Mouse (Mus musculus) myocyte (in vitro differentiated cells): ENCODE results near the gene Sdr39u1. TPM values are rescaled to one million over a fixed set of nuclear protein-coding genes. Genes with fewer than 3 reads are reported as not detected.

ENCODE experiments used
- H3K27me3 ChIP-seq: one replicate; pipeline ENCODE4 v1.6.1; 2011; ENCODE audit not compliant: control insufficient read depth, insufficient read depth, insufficient read length
- H3K36me3 ChIP-seq: one replicate; pipeline ENCODE4 v1.6.1; 2011; ENCODE audit not compliant: control insufficient read depth, insufficient read depth
- H3K4me2 ChIP-seq: one replicate; pipeline ENCODE4 v1.6.1; 2011; ENCODE audit warnings: low read depth, control low read depth
- H3K4me3 ChIP-seq: one replicate; pipeline ENCODE4 v1.5.1; 2011; ENCODE audit warnings: mild to moderate bottlenecking, control low read depth, moderate library complexity
- H3K79me2 ChIP-seq: one replicate; pipeline ENCODE4 v1.6.1; 2011; ENCODE audit not compliant: control insufficient read depth, insufficient read depth
- H3ac ChIP-seq: one replicate; pipeline ENCODE4 v1.6.1; 2011; ENCODE audit not compliant: control insufficient read depth, insufficient read length
- CEBPB ChIP-seq: IDR thresholded peaks from 2 replicates; pipeline ENCODE4 v1.6.1; 2011; ENCODE audit warnings: mild to moderate bottlenecking, moderate library complexity; ENCODE audit not compliant: poor library complexity, insufficient read depth, severe bottlenecking
- E2F4 ChIP-seq: IDR thresholded peaks from one replicate; pipeline ENCODE4 v1.6.1; 2011; ENCODE audit warnings: mild to moderate bottlenecking, control low read depth, moderate library complexity; ENCODE audit not compliant: insufficient read depth
- MAX ChIP-seq: IDR thresholded peaks from one replicate; pipeline ENCODE4 v1.6.1; 2011; ENCODE audit warnings: low read depth, mild to moderate bottlenecking, control low read depth
- MYOD1 ChIP-seq, 3 experiments: IDR thresholded peaks; one replicate each; pipeline ENCODE4 v1.6.1; 2011; ENCODE audit warnings: control low read depth in 2 of 3, low read depth in 2 of 3, mild to moderate bottlenecking in 2 of 3, moderate library complexity in 1 of 3; ENCODE audit not compliant: insufficient read length in 2 of 3, control insufficient read depth in 1 of 3
- MYOG ChIP-seq, 3 experiments: IDR thresholded peaks; one replicate each; pipeline ENCODE4 v1.6.1; 2011; ENCODE audit warnings: control low read depth in 2 of 3, low read depth in 2 of 3, mild to moderate bottlenecking in 2 of 3; ENCODE audit not compliant: insufficient read length in 2 of 3, control insufficient read depth in 1 of 3, insufficient read depth in 1 of 3
- POLR2A ChIP-seq: IDR thresholded peaks from one replicate; pipeline ENCODE4 v1.6.1; 2011; ENCODE audit warnings: low read depth, mild to moderate bottlenecking, control low read depth, moderate library complexity; ENCODE audit not compliant: insufficient read length
- POLR2AphosphoS2 ChIP-seq: IDR thresholded peaks from one replicate; pipeline ENCODE4 v1.6.1; 2011; ENCODE audit warnings: low read depth, control low read depth; ENCODE audit not compliant: insufficient read length
- REST ChIP-seq: IDR thresholded peaks from one replicate; pipeline ENCODE4 v1.6.1; 2011; ENCODE audit warnings: mild to moderate bottlenecking, control low read depth, moderate library complexity; ENCODE audit not compliant: insufficient read depth, insufficient read length
- SRF ChIP-seq: IDR thresholded peaks from one replicate; pipeline ENCODE4 v1.6.1; 2011; ENCODE audit warnings: low read depth; ENCODE audit not compliant: control insufficient read depth, insufficient read length
- TCF12 ChIP-seq: IDR thresholded peaks from one replicate; pipeline ENCODE4 v1.6.1; 2011; ENCODE audit warnings: mild to moderate bottlenecking, control low read depth; ENCODE audit not compliant: poor library complexity, insufficient read depth, severe bottlenecking
- TCF3 ChIP-seq: IDR thresholded peaks from one replicate; pipeline ENCODE4 v1.6.1; 2011; ENCODE audit warnings: low read depth, control low read depth; ENCODE audit not compliant: insufficient read length
- USF1 ChIP-seq: IDR thresholded peaks from one replicate; pipeline ENCODE4 v1.6.1; 2011; ENCODE audit warnings: low read depth, mild to moderate bottlenecking, control low read depth, moderate library complexity
- polyA plus RNA-seq: library from polyadenylated mRNA; unstranded; fragments of >200 nt; fragmentation: generic; extraction: Trizol; gene quantifications from one replicate; pipeline ENCODE4 v1.2.1, GENCODE M21; 2012; ENCODE audit warnings: missing spikeins

Sdr39u1 gene
- polyA plus RNA-seq, 1 experiment, result 2.4 TPM

DNA sequence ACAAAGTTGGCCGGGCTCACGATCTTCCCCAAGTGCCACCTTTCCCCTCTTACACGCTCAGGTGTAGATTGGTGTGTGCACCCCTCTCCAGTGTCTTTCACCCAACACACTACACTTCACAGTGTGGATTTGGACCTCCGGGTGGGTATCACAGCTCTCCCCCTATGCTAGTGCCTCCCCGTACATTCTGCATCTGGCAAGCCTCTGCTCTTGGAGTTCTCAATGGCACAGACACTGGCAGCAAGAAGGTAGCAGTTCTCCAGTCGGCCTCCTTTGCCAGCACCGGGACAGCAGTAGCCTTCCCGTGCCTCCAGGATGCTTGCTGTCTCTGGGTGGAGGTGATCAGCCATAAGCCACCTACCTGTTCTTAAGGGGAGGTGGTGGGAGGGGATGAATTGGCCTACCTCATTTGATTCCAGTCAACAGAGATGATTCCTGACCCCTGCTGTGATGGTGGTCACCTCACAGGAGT is 26.8 kb downstream of the Sdr39u1 start:
- no peaks in the 10 kb centered on the region for H3K36me3 ChIP-seq
- no peak overlapping the region for H3ac ChIP-seq

DNA sequence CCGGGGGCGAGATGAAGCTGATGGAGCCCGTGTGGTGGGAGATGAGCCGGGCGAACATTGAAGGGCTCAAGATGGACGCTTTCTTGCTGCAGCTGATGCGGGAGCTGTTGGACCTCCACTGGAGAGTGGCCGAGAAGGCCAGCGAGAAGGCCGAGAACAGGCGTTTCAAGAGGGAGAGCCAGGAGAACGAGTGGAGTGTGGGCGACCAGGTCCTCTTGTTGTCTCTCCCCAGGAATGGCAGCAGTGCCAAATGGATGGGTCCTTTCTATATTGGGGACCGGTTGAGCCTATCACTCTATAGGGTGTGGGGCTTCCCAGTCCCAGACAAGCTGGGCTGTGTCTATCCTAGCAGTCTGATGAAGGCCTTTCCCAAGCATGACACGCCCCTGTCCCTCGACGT is 27.5 kb downstream of the Sdr39u1 start:
- Histone ChIP-seq H3K4me3 (no peak overlapping the region), H3K27me3 (no peaks in the 10 kb centered on the region), H3K4me2 (no peak overlapping the region), H3ac (no peak overlapping the region), H3K36me3 (no peaks in the 10 kb centered on the region), H3K79me2 (no peaks in the 10 kb centered on the region)
- no peak for TF ChIP-seq MAX
- no peak for TF ChIP-seq MYOG (IDR thresholded peaks at IDR 0.05; ENCODE audit: control insufficient read depth in 1 of 3, insufficient read depth in 1 of 3, insufficient read length in 2 of 3, low read depth in 2 of 3)
- no peak for TF ChIP-seq CEBPB
- no peak for TF ChIP-seq REST
- TF ChIP-seq USF1, result no peak
- no peak for TF ChIP-seq POLR2A
- no peak for TF ChIP-seq E2F4

More for the DNA sequence above, 26.8 kb downstream of the Sdr39u1 start:
- no peaks in the 10 kb centered on the region for H3K27me3 ChIP-seq
- TF ChIP-seq REST, result no peak
- no peak for TF ChIP-seq TCF12
- no peak for TF ChIP-seq TCF3
- TF ChIP-seq SRF, result no peak
- H3K79me2 ChIP-seq, result no peaks in the 10 kb centered on the region
- no peak overlapping the region for H3K4me2 ChIP-seq
- no peak overlapping the region for H3K4me3 ChIP-seq

DNA sequence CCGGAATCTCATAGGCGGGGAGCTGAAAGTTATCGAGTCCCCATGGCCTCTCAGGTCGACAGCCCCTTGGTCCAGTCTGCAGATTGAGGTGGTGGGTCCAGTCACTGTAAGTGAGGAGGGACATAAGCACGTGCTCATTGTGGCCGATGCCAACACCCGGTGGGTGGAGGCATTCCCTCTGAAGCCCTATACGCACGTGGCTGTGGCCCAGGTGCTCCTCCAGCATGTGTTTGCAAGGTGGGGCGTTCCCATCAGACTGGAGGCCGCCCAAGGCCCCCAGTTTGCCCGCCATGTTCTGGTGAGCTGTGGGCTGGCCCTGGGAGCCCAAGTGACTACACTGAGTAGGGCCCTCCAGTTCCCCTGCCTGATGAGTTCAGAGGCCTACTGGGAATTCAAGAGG is 28.1 kb downstream of the Sdr39u1 start:
- H3ac ChIP-seq, result no peak overlapping the region
- H3K4me3 ChIP-seq, result no peak overlapping the region
- H3K27me3 ChIP-seq, result no peaks in the 10 kb centered on the region
- no peak overlapping the region for H3K4me2 ChIP-seq
- H3K36me3 ChIP-seq, result no peaks in the 10 kb centered on the region
- TF ChIP-seq POLR2AphosphoS2 (no peak), E2F4 (no peak), MAX (no peak), REST (no peak), SRF (no peak), TCF12 (no peak), MYOG (IDR thresholded peaks at IDR 0.05; ENCODE audit: control insufficient read depth in 1 of 3, insufficient read depth in 1 of 3, insufficient read length in 2 of 3, low read depth in 2 of 3) (no peak), MYOD1 (IDR thresholded peaks at IDR 0.05; ENCODE audit: control insufficient read depth in 1 of 3, insufficient read length in 2 of 3, low read depth in 2 of 3) (no peak), CEBPB (no peak), POLR2A (no peak), TCF3 (no peak), USF1 (no peak)
- no peaks in the 10 kb centered on the region for H3K79me2 ChIP-seq

DNA sequence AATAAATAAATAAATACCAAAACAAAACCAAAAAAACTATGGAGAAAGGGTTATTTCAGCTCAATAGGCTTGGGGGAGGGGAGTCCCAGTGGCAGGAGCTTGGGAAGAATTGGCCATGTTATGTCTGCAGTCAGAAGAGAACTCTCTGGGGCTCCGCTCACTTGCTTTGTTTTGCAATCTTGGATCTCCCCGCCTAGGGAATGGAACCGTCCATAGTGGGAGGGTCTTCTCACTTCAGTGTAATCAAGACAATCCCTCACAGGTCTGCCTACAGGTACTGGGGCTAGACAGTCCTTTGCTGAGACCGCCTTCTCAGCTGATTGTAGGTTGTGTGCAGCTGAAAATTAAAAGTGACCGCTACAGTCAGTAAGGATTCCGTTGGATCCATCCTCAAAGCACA is 30.6 kb downstream of the Sdr39u1 start:
- H3K27me3 ChIP-seq, result peaks cover 8% of the 10 kb centered on the region
- H3K4me3 ChIP-seq, result no peak overlapping the region
- H3K79me2 ChIP-seq, result no peaks in the 10 kb centered on the region
- no peak overlapping the region for H3K4me2 ChIP-seq
- no peaks in the 10 kb centered on the region for H3K36me3 ChIP-seq
- H3ac ChIP-seq, result no peak overlapping the region
- TF ChIP-seq REST (no peak), MYOD1 (IDR thresholded peaks at IDR 0.05; ENCODE audit: control insufficient read depth in 1 of 3, insufficient read length in 2 of 3, low read depth in 2 of 3) (no peak), MAX (no peak), POLR2AphosphoS2 (no peak), MYOG (IDR thresholded peaks at IDR 0.05; ENCODE audit: control insufficient read depth in 1 of 3, insufficient read depth in 1 of 3, insufficient read length in 2 of 3, low read depth in 2 of 3) (no peak), SRF (no peak), E2F4 (no peak), TCF3 (no peak), TCF12 (no peak), CEBPB (no peak)

DNA sequence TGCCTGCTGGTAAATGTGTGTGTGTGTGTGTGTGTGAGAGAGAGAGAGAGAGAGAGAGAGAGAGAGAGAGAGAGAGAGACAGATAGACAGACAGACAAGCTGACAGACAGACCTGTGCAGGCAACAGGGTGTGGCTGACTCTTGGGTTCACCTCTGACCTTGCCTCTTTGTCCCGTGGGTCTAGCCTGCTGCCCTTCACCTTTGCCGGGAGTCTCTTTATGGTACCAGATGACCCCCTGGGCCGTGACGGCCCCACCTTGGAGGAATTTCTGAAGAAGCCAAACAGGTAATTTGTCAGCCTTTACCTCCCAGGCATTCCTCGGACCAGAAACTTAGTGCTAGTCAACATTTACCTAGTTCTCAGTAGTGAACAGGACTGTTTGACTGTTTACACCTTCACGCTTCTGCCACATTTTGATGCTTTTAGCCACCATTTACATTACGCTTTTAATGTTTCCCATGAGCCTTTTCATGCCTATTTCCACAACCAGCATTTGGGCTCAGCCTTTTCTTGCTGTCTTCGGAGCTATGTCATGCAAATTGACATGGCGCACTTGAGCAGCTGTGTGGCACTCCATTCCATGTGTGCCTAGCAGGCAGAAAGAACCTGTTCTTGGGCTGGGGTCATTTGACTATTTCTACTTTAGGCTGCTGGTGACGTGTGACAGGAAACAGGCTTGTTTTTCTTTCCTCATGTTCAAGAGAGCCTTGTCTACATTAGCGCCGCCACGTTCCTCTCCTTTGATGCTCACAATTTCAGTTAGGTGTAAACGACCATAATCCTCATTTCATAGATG is 31.7 kb downstream of the Sdr39u1 start:
- Histone ChIP-seq H3K36me3 (no peaks in the 10 kb centered on the region), H3K4me3 (no peak overlapping the region), H3K79me2 (no peaks in the 10 kb centered on the region), H3K4me2 (no peak overlapping the region), H3ac (no peak overlapping the region), H3K27me3 (peaks cover 8% of the 10 kb centered on the region)
- TF ChIP-seq E2F4 (no peak), CEBPB (no peak), REST (no peak), MYOG (IDR thresholded peaks at IDR 0.05; ENCODE audit: control insufficient read depth in 1 of 3, insufficient read depth in 1 of 3, insufficient read length in 2 of 3, low read depth in 2 of 3) (no peak), POLR2AphosphoS2 (no peak), TCF12 (no peak), USF1 (no peak), TCF3 (no peak), MAX (no peak), SRF (no peak), POLR2A (no peak), MYOD1 (IDR thresholded peaks at IDR 0.05; ENCODE audit: control insufficient read depth in 1 of 3, insufficient read length in 2 of 3, low read depth in 2 of 3) (no peak)
